Mouse (Mus musculus) bone marrow macrophage, adult 2 months (primary cell): ENCODE results near the gene Ufc1. TPM values are rescaled to one million over a fixed set of nuclear protein-coding genes. Genes with fewer than 3 reads are reported as not detected.
A peak's percentile ranks its signal among the peaks of the same experiment; 100 is the strongest.
"Not testable (repeated sequence)": the region's sequence is repeated elsewhere in the genome, so short reads cannot be mapped to it uniquely, and the experiment has no call there.

Experiments used
- H3K27ac ChIP-seq: 2 replicates; pipeline ENCODE4 v1.5.1; 2012; ENCODE audit warnings: low read depth, low read length; ENCODE audit not compliant: insufficient read depth
- H3K4me1 ChIP-seq: 2 replicates; pipeline ENCODE4 v1.6.1; 2012; ENCODE audit warnings: low read length; ENCODE audit not compliant: control insufficient read depth, insufficient read depth
- H3K4me3 ChIP-seq: 2 replicates; pipeline ENCODE4 v1.5.1; 2012; ENCODE audit warnings: mild to moderate bottlenecking, low read length, moderate library complexity; ENCODE audit not compliant: insufficient read depth
- CTCF ChIP-seq: IDR thresholded peaks from 2 replicates; pipeline ENCODE4 v1.5.1; 2012; ENCODE audit warnings: low read depth, mild to moderate bottlenecking, low read length, moderate library complexity
- POLR2A ChIP-seq: IDR thresholded peaks from 2 replicates; pipeline ENCODE4 v1.6.1; 2012; ENCODE audit warnings: mild to moderate bottlenecking, low read depth, low read length, borderline replicate concordance
- polyA plus RNA-seq: library from polyadenylated mRNA; stranded (reverse); fragments of >200 nt; gene quantifications from 2 replicates; pipeline ENCODE4 v1.2.4, GENCODE M21; 2012; ENCODE audit not compliant: missing spikeins, insufficient read depth, insufficient read length

Gene Ufc1
- polyA plus RNA-seq, 1 experiment, result 97.2 TPM

DNA sequence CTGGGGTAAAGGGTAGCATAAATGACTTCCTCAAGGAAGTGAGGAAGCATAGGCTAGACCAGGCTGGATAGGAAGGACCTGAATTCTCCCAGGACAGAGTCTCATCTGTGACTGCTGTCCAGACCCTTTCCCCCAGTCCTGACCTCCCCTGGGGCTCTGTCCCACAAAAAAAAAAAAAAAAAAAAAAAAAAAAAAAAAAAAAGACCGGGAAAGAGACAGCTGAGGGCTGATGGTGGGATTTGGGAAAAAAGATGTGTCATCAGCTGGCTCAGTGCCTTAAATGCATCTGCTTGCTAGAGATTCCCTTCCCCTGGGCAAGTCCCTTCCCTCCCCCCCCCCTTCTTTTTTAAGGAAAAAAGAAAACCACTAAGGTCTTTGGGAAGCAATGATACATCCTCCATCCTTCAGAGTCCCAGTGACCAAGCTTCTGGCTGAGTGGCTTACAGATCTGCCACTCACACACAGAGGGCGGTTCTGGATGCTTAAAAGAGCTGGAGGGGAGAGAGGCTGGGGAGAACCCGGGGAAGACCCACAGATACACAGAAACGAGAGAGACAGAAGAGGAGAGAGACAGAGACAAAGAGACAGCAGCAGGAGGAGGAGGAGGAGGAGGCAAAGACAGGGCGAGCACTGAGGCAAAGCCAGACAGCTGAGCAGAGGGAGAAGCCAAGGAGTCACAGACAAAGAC, 44.8 kb downstream of the Ufc1 start, which contains the start of gene Adamts4:
Adamts4 (plus strand) TSS at position 509 of the 688 bp plus-strand sequence.
- H3K27ac ChIP-seq, result no peak within 1 kb of the TSS
- no peak for TF ChIP-seq CTCF
- TF ChIP-seq POLR2A, result no peak
- no peak within 1 kb of the TSS for H3K4me3 ChIP-seq
- peaks cover 34% of the 10 kb centered on the region for H3K4me1 ChIP-seq

DNA sequence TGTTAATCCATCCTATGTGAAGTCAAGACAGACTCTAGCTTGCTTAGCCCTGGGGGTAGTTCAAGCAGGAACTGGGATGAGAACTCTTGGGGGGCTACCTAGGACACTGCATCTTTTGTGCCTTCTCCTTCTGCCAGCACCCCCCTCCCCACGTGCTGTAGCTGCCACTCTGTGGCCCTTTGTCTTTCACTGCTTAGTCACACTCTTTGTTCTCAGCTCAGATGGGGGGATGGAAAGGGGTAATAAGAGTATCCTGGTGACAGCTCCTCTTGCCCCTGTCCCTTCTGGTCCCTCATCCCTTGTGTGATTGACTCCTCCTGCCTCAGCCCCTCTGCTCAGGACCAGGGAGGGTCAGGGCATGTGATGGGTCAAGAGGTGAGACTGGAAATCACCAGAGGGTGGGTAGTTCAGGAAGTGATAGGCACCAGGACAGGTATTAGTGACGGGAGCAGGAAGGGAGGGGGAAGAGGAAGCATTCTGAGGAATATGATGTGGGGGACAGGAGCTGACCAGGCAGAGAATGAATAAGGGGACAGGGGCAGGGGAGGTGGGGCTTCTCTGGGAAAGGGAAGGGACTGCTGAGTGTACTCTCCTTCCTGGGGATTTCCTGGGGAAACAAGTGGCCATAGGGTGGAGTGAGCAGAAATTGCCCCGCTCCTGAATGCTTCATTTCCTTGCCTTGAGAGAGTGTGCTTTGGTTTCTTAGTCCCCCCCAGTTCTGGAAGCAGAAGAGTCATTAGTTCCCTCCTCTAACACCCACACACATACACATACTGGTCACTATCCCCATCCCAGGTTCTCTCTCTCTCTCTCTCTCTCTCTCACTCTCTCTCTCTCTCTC, 46.2 kb downstream of the Ufc1 start:
- no peak for TF ChIP-seq CTCF
- TF ChIP-seq POLR2A, result no peak
- no peak overlapping the region for H3K27ac ChIP-seq
- no peak overlapping the region for H3K4me3 ChIP-seq
- peaks cover 34% of the 10 kb centered on the region for H3K4me1 ChIP-seq

DNA sequence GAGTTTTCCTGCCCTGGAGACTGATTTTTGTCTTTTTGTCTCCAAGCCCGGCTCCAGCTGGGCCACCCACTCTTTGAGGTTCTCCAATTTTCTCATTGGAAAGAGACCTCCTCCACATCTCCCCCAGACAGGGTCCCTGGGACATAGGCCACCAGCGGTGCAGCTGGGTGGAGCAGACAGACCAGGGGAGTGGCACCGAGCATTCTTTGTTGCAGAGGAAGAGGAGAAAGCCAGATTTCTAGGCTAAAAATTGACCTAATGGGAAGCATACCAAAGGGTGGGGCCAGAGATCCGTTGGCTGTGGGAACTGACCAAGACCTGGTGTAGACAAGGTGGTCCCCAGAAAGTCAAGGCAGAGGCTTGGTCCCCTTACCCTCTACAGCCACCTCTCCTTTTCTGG, 46.9 kb downstream of the Ufc1 start:
- Histone ChIP-seq H3K27ac (peak overlapping the region; percentile 84), H3K4me1 (peaks cover 34% of the 10 kb centered on the region), H3K4me3 (peak overlapping the region; percentile 57)
- TF ChIP-seq POLR2A (no peak), CTCF (no peak)

DNA sequence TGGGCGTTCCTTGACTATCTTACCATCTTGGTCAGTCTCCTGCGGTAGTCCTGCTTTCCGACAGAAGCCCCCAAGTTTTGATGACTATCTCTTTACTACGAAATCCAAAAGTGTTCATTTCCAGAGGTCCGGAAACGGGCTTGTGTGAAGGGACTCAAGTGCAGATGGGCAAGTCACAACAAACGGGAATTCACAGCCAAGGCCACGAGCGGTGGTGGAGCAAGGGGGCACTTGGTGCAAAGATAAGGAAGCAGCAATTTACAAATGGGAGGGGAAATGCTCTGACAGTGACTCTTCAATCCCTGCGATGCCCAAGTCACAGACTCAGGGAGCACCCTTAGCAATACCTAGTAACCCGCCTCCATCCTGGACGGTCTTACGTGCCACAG, 47.4 kb downstream of the Ufc1 start:
- Histone ChIP-seq H3K4me1 (peaks cover 34% of the 10 kb centered on the region), H3K4me3 (peak overlapping the region; percentile 57), H3K27ac (peak overlapping the region; percentile 84)
- 0 out of 2 replicates have a peak, but pooled peaks have one; percentile 8 for TF ChIP-seq POLR2A
- TF ChIP-seq CTCF, result no peak

DNA sequence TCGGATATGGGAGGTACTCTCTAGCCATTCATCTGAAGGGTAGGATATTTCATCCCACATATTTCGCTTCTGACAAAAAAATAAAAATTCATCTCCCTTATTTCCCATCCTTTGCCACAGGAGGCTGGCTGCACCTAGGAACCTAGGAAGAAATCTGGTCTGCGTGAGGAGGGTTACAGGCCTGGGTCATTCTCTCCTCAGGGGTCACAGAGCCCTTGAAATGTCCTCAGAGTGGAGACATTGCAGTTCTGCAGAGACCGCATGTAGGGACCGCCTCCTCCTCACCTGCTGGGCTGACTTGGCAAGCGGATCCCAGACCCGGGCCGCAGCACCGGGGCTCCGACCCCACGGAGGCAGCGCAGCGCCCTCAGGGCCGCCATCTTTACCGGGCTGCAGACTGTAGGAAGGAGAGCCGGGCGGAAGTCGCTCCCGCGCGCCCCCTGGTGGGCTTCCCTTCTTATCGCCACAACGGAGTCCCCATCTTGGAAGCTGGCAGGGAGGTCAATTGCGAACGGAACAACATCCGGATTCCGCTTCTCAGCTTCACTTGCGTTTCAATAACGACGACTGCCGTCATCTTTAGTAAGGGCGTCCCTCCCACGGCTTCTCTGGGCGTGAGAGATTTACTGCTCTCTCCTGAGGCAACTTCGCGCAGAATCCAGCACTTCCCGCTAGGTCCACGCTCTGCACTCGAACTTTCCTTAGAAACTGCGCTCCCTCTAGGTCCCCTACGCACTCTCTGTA, 47.9 kb downstream of the Ufc1 start:
- Histone ChIP-seq H3K4me1 (peaks cover 34% of the 10 kb centered on the region), H3K27ac (peak overlapping the region; percentile 84), H3K4me3 (peak overlapping the region; percentile 75)
- TF ChIP-seq POLR2A, result peak; percentile 91; the same call in 1 of the 2 replicates
- peak; percentile 38; the same call in 1 of the 2 replicates for TF ChIP-seq CTCF

DNA sequence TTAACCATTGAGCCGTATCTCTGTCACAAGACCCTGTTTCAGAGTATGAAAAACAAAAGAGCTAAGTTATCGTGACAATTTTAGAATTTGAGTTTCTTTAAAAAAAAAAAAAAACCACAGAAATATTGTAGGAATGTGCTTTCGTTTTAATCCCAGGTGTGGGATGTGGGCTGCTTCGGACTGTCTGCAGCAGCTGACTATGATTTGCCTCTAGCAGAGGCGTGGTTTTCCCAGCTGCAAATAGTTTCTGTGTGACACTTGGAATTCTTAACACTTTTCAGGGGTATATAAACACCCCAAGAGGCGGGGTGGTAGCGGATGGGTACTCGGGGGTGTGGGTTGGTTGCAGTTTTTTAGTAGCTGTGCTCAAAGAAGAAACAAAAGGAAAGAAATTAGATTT, 49.5 kb downstream of the Ufc1 start:
- Histone ChIP-seq H3K4me1 (peaks cover 31% of the 10 kb centered on the region), H3K27ac (no peak overlapping the region), H3K4me3 (no peak overlapping the region)
- TF ChIP-seq POLR2A, result no peak
- no peak for TF ChIP-seq CTCF

DNA sequence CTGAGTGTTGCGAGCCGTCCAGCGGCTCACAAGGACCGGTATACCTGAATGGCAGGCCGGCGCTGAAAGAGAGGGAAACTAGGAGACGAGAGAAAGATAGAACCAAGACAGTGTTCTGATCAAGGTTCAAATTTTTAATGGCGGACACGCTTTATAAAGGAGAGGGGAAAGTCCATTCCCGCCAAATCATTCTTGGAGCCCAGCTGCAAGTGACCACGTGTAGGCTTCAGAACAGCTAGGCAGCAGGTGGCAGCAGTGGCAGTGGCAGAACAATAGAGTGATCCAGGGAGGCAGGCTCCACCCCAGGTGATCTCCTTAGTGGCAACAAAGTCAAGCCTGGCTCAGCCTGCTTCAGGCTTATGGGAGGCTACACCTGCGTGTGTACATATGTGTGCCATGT, 52.9 kb downstream of the Ufc1 start:
- not testable (repeated sequence) for H3K27ac ChIP-seq, H3K4me3 ChIP-seq, H3K4me1 ChIP-seq

DNA sequence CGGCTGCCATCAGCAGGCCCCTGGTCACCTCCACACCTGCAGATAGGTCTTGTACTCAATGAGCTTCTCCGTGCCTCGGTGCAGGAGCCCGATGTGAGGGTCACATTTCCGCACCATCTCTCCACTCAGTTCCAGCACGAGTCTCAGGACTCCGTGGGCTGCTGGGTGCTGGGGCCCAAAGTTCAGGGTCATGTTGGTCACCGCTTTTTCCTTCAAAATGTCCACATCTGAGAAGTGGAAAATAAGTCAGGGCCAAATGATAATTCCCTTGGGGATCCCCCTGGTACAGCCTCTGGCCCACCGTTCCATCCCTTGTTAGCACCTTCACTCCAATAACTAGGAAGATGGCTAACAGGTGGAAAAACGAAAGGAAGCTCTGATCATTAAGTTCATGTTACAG, 53.9 kb downstream of the Ufc1 start:
- Histone ChIP-seq H3K4me3 (no peak overlapping the region), H3K4me1 (peaks cover 6% of the 10 kb centered on the region), H3K27ac (no peak overlapping the region)
- no peak for TF ChIP-seq CTCF

DNA sequence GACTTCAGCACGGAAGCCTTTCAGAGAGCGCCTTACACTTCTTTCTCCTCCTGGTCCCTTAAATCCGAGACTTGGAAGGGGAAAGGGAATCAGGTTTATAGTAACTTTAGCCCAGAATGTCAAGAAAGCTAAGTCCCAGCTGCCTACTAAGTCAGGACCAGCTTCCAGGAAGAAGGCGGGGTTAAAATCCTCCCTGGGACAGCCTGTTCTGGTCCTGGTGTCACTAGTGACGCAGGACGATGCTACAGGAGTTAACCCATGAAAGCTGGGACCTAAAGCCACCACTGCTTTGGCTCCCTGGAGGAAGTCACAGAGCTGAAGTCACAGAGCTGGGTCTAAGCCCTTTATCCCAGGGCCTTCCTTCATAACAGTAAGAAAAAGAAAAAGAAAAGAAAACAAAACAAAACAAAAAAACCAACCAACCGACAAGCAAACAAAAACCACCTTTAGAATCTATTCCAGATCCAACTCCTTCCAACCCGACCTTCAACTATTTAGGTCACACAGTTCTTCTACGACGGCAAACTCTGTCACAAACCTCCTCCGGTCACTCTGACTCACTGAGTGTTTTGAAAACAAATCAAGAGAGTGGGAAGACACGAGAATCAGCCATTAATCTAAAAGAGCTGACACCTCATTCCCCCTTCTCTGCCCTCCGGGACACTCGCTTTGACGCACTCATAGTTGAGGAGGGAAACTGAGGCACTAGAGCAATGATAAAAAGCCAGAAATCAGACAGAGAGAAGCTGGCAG, 54.7 kb downstream of the Ufc1 start:
- peaks cover 13% of the 10 kb centered on the region for H3K4me1 ChIP-seq
- TF ChIP-seq CTCF (no peak), POLR2A (no peak)
- no peak overlapping the region for H3K4me3 ChIP-seq
- H3K27ac ChIP-seq, result no peak overlapping the region

Other genes with a start within 250 kb of the Ufc1 start
- 1,121 and 1,154 TPM in 2 replicates for gene Fcgr3, start 230.1 kb downstream of the Ufc1 start, polyA plus RNA-seq
- 4.5 and 5.7 TPM in 2 replicates for gene Cfap126, start 181.1 kb downstream of the Ufc1 start, polyA plus RNA-seq
- gene Sdhc, start 144.4 kb downstream of the Ufc1 start, polyA plus RNA-seq, result 205 and 226 TPM in 2 replicates
- gene Mpz, start 144.3 kb downstream of the Ufc1 start, polyA plus RNA-seq, result 2.0 TPM in 1 of 2 replicates, not detected in the other
- gene Pcp4l1, start 98.8 kb downstream of the Ufc1 start, polyA plus RNA-seq, result 120 and 145 TPM in 2 replicates
- not detected in 2 replicates for gene Nr1i3, start 81.1 kb downstream of the Ufc1 start, polyA plus RNA-seq
- 25.8 and 27.3 TPM in 2 replicates for gene Tomm40l, start 72.5 kb downstream of the Ufc1 start, polyA plus RNA-seq
- gene Apoa2, start 70.0 kb downstream of the Ufc1 start, polyA plus RNA-seq, result not detected in 2 replicates
- 3,398 and 3,733 TPM in 2 replicates for gene Fcer1g, start 60.7 kb downstream of the Ufc1 start, polyA plus RNA-seq
- gene Adamts4, start 44.6 kb downstream of the Ufc1 start, polyA plus RNA-seq, result 0.21 TPM in 1 of 2 replicates, not detected in the other
- gene Ndufs2, start 43.6 kb downstream of the Ufc1 start, polyA plus RNA-seq, result 122 and 131 TPM in 2 replicates
- gene B4galt3, start 24.7 kb downstream of the Ufc1 start, polyA plus RNA-seq, result 40.4 and 46.1 TPM in 2 replicates
- 28.1 and 38.1 TPM in 2 replicates for gene Ppox, start 13.8 kb downstream of the Ufc1 start, polyA plus RNA-seq
- 45.1 and 53.8 TPM in 2 replicates for gene Usp21, start 7.0 kb downstream of the Ufc1 start, polyA plus RNA-seq
- 34.3 and 43.5 TPM in 2 replicates for gene Dedd, start 34.1 kb upstream of the Ufc1 start, polyA plus RNA-seq
- 31.9 and 34.7 TPM in 2 replicates for gene Nit1, start 50.6 kb upstream of the Ufc1 start, polyA plus RNA-seq
- gene Pfdn2, start 50.6 kb upstream of the Ufc1 start, polyA plus RNA-seq, result 64.4 and 74.8 TPM in 2 replicates
- not detected in 2 replicates for gene Klhdc9, start 65.8 kb upstream of the Ufc1 start, polyA plus RNA-seq
- 9.7 and 11.5 TPM in 2 replicates for gene Nectin4, start 75.1 kb upstream of the Ufc1 start, polyA plus RNA-seq
- gene Arhgap30, start 93.9 kb upstream of the Ufc1 start, polyA plus RNA-seq, result 178 and 182 TPM in 2 replicates
- 94.4 and 98.8 TPM in 2 replicates for gene Usf1, start 116.3 kb upstream of the Ufc1 start, polyA plus RNA-seq
- gene Tstd1, start 123.8 kb upstream of the Ufc1 start, polyA plus RNA-seq, result 7.7 and 16.7 TPM in 2 replicates
- 5.9 and 6.6 TPM in 2 replicates for gene F11r, start 142.5 kb upstream of the Ufc1 start, polyA plus RNA-seq
- 6.2 and 11.1 TPM in 2 replicates for gene Alyref2, start 208.5 kb upstream of the Ufc1 start, polyA plus RNA-seq
- gene Itln1, start 240.3 kb upstream of the Ufc1 start, polyA plus RNA-seq, result not detected in 2 replicates